Mouse (Mus musculus) hindbrain, embryonic 10.5 days (tissue): ENCODE measurements at regions not wholly inside any gene's neighbourhood (a gene's known extent, or its start where the extent isn't known, plus 50 kb on each side); places are given as distances from the start of the nearest gene placed in this dataset.
A peak's percentile ranks its signal among the peaks of the same experiment; 100 is the strongest.

Experiments used
- DNase-seq: peaks from one replicate; pipeline ENCODE4 v3.0.0-alpha.2; 2017; ENCODE audit warnings: low spot score
- H3K27ac ChIP-seq: fragments of 300-500 bp; sonication (generic); 2 replicates; pipeline ENCODE4 v1.5.1; 2016; ENCODE audit warnings: mild to moderate bottlenecking, moderate library complexity
- H3K27me3 ChIP-seq: fragments of 300-500 bp; sonication (generic); 2 replicates; pipeline ENCODE4 v1.6.1; 2016; ENCODE audit warnings: mild to moderate bottlenecking; ENCODE audit not compliant: poor library complexity, insufficient read depth, severe bottlenecking
- H3K36me3 ChIP-seq: fragments of 300-500 bp; sonication (generic); 2 replicates; pipeline ENCODE4 v1.6.1; 2016; ENCODE audit warnings: mild to moderate bottlenecking, moderate library complexity
- H3K4me1 ChIP-seq: fragments of 300-500 bp; sonication (generic); replicated peaks from 2 replicates; pipeline ENCODE4 v1.6.1; 2016; ENCODE audit warnings: mild to moderate bottlenecking
- H3K4me3 ChIP-seq: fragments of 300-500 bp; sonication (generic); 2 replicates; pipeline ENCODE4 v1.5.1; 2016; ENCODE audit warnings: mild to moderate bottlenecking, moderate library complexity
- H3K9me3 ChIP-seq: fragments of 300-500 bp; sonication (generic); 2 replicates; pipeline ENCODE4 v1.6.1; 2016; ENCODE audit warnings: mild to moderate bottlenecking, moderate library complexity
- WGBS: fragments of 180-500 bp; shearing (Covaris S2); methylation state at CpG from one replicate; pipeline ENCODE4 v1.1.7; 2016; 5-methylcytosine and 5-hydroxymethylcytosine counted together

DNA sequence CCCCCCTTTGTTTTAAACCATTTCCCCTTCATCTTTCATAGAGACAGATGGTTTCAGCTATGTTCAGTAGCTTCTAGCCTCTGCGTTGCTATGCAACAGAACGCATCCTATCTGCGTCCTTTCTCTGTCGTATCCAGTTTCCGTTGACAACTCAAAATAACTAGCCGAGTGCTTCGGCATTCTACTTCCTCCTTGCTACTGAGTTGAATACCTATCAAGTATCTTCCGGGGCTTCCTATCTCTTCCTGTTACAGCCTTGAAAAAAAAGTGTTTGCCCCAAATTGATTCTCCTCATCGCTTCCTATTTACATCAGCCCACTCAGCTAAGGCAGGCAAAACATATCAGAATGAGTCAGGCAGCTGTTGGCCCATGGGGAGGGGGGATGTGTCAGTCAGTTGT is 114.5 kb upstream of the Nr5a2 start:
- no peaks in the 10 kb centered on the region for H3K9me3 ChIP-seq
- DNase-seq = peak; percentile 21
- no peak overlapping the region for H3K4me3 ChIP-seq
- H3K4me1 ChIP-seq = peaks cover 9% of the 10 kb centered on the region
- no peaks in the 10 kb centered on the region for H3K36me3 ChIP-seq
- 58% methylated on average over 9 of the region's 9 CpGs for WGBS
- no peak overlapping the region for H3K27ac ChIP-seq
- H3K27me3 ChIP-seq = no peaks in the 10 kb centered on the region

DNA sequence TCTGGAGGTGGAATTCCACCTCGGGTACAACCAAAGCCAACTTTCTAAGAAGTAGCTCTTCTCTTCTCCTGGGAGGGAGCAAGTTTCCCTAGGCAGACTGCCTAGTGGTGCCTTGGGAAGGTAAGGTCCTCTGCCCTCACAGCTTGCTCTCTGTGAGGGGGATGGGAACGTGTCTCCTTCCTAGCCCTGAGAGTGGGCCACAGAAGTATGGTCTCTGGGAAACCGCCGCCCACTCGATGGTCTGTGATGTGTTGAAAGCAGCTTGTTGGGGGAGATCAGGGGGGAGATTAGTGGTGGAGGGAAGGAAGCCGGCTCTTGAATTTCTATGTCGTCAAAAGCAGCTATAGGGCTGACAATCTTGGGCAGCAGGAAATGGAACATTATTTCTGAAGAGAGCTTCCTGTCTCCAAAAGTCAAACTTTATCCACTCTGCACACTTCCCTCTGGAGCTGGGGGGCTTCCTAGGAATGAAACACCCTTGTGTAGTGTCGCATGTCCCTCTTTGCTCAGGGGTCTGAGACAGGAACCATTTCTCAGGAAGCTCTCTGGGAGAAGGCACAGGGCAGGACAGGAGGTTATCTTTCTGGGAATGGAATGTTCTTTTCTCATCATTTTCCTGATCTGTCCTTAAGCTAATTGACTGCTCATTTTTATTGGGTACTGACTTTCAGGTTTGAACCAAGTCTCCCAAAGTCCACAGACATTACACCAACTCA is 113.8 kb upstream of the Nr5a2 start:
- WGBS = 67% methylated on average over 8 of the region's 8 CpGs
- Histone ChIP-seq H3K27ac (peak overlapping the region; percentile 4), H3K4me1 (peaks cover 9% of the 10 kb centered on the region), H3K9me3 (no peaks in the 10 kb centered on the region), H3K27me3 (no peaks in the 10 kb centered on the region), H3K4me3 (no peak overlapping the region), H3K36me3 (no peaks in the 10 kb centered on the region)
- no peak for DNase-seq

DNA sequence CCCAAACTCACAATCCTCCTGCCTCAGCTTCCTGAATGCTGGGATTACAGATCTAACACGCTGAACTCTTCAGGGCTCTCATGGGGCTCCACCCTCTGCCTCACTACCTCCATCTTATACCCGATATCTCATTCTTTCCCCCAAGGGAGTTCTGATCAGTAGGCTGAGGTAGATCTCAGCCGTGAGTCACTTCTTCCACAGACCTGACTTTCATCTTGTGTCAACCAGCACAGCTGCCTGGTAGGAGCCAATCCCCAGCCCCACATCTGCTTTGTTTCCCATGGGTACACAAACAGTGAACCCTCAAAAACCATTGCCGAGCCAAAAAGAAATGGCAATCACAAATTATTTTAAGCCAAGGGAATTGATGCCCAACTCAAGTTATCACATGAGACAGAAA is 100.7 kb upstream of the Nr5a2 start:
- no peaks in the 10 kb centered on the region for H3K36me3 ChIP-seq
- DNase-seq = no peak
- no peak overlapping the region for H3K4me3 ChIP-seq
- no peak overlapping the region for H3K27ac ChIP-seq
- 84% methylated on average over 4 of the region's 4 CpGs for WGBS
- H3K9me3 ChIP-seq = no peaks in the 10 kb centered on the region
- H3K27me3 ChIP-seq = no peaks in the 10 kb centered on the region
- no peaks in the 10 kb centered on the region for H3K4me1 ChIP-seq

DNA sequence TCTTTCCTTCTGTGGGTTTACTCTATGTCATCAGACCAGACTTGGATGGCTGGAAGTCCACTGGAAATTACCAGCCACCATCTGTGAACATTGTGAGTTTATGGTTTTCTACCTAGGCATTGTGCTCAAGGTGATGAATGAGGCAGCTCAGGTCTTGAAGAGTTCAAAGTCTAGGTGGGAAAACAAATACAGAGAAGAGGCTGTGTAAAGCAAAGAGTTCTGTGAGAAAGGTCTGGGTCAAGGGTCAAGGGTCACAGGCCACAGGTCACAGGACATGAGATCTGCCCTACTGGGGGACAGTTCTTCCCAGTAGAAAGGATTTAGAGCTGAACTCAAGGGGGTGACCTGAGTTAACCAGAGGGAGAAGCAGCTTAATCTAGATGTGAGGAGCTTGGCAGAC is 92.9 kb upstream of the Nr5a2 start:
- no peaks in the 10 kb centered on the region for H3K27me3 ChIP-seq
- no peaks in the 10 kb centered on the region for H3K36me3 ChIP-seq
- no peak overlapping the region for H3K4me3 ChIP-seq
- H3K9me3 ChIP-seq = 0 out of 2 replicates have a peak, but pooled peaks cover 6% of the 10 kb centered on the region
- H3K27ac ChIP-seq = no peak overlapping the region
- H3K4me1 ChIP-seq = no peaks in the 10 kb centered on the region
- DNase-seq = no peak

DNA sequence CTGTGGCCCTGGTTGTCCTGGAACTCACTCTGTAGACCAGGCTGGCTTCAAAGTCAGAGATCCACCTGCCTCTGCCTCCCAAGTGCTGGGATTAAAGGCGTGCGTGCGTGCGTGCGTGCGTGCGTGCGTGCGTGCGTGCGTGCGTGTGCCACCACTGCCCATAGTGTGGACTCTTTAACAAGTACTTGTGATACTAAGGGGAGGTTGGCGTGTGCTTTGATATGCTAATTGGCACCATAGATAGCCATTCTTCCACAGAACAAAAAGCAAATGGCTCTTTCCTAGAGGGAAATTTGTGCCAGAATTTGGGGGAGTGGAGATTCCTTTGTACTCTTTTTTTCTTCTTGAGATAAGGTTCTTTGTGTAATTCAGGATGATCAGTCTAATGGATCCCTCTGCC is 91.3 kb upstream of the Nr5a2 start:
- no peak overlapping the region for H3K27ac ChIP-seq
- no peaks in the 10 kb centered on the region for H3K27me3 ChIP-seq
- no peaks in the 10 kb centered on the region for H3K4me1 ChIP-seq
- 0 out of 2 replicates have a peak, but pooled peaks cover 6% of the 10 kb centered on the region for H3K9me3 ChIP-seq
- H3K4me3 ChIP-seq = no peak overlapping the region
- 89% methylated on average over 13 of the region's 13 CpGs for WGBS
- no peaks in the 10 kb centered on the region for H3K36me3 ChIP-seq
- no peak for DNase-seq

DNA sequence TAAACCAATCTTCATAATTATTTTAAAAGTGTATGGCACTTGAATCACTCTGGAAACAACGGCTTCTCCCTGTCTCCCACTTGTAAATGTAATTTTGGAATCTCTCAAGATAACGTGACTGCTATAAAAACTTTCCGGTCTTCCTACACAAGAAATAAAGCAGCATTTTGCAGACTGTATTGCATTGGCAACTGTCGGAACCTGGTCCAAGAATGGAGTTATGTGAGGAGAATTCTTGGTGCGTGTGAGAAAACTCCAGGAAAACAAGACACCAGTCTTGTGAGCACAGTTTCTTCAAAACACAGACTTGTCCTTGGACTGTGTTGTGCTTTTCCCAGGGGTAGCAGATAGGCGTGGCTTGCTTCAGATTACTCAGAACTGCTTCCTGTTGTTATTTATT is 83.8 kb upstream of the Nr5a2 start:
- H3K4me3 ChIP-seq = no peak overlapping the region
- H3K27me3 ChIP-seq = no peaks in the 10 kb centered on the region
- no peak for DNase-seq
- H3K9me3 ChIP-seq = no peaks in the 10 kb centered on the region
- 88% methylated on average over 6 of the region's 6 CpGs for WGBS
- no peak overlapping the region for H3K27ac ChIP-seq
- no peaks in the 10 kb centered on the region for H3K36me3 ChIP-seq
- no peaks in the 10 kb centered on the region for H3K4me1 ChIP-seq

DNA sequence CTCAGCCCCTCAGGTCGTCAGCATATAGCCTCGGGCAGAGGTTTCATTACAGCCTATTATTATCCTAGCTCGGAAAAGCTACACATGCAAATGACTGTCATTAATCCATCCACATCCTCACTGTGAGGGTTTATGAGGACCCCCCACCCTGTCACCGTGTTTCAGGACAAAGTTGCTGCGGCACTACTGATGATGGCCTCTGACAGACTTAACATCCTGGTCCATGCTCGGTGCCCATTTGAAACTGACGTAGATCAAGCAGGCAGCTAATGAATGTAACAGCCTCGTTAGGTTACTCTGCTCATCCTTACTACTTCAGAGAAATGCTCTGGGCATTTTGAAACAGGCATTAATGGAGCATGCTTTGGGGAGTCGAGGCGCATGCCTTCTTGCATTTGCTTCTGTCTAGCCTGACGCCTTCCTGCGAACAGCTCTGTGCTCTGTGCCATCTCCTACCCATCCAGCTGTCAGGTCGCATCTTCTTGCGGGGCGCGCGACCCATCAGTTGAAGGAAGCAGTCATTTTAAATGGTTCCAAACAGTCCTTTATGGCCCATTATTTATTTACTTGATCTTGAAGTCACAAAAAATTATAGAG is 82.3 kb upstream of the Nr5a2 start:
- H3K27ac ChIP-seq = no peak overlapping the region
- H3K36me3 ChIP-seq = no peaks in the 10 kb centered on the region
- H3K4me3 ChIP-seq = no peak overlapping the region
- H3K4me1 ChIP-seq = no peaks in the 10 kb centered on the region
- no peaks in the 10 kb centered on the region for H3K27me3 ChIP-seq
- no peak for DNase-seq
- H3K9me3 ChIP-seq = no peaks in the 10 kb centered on the region
- 92% methylated on average over 17 of the region's 17 CpGs for WGBS

DNA sequence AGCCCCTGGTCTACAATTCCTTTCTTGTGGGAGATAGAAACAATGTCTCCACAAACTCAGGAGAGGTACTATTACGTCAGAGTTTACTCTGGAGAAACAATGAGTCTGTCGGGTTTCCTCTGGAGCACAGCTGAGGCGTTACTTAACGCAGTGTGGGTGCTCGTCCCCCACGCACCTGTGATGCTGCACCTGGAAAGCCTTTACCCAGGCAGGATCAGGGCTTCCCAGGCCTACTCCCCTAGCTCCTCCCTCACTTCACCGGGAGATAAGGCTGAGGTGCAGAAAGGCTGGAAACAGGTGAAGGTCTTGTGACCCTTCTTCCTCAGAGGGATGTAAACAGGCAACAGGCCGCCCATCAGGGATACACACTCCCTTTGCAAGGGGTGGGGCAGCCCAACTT is 80.7 kb upstream of the Nr5a2 start:
- Histone ChIP-seq H3K4me1 (no peaks in the 10 kb centered on the region), H3K9me3 (no peaks in the 10 kb centered on the region), H3K4me3 (no peak overlapping the region), H3K27me3 (no peaks in the 10 kb centered on the region), H3K27ac (no peak overlapping the region), H3K36me3 (no peaks in the 10 kb centered on the region)
- no peak for DNase-seq
- 65% methylated on average over 8 of the region's 8 CpGs for WGBS

DNA sequence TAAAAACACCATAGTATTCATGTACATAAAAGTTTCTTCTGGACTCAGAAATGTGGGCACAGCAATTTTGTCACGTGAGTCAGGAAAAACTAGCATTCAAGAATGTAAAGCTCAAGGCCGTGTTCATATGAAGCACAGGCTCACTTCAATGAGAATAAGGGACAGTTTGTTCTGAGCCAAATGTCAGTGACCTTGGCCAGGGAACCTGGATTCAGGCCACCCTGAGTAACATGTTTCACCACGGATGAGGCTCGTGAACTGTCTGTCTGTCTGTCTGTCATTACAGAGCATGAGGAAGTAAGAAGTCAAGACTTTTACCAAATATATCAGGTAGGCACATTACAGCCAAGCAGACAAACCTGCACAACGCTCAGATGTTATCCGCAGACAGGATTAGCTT is 74.3 kb upstream of the Nr5a2 start:
- H3K36me3 ChIP-seq = no peaks in the 10 kb centered on the region
- WGBS = 95% methylated on average over 6 of the region's 6 CpGs
- no peak for DNase-seq
- H3K27ac ChIP-seq = no peak overlapping the region
- no peaks in the 10 kb centered on the region for H3K9me3 ChIP-seq
- H3K4me1 ChIP-seq = no peaks in the 10 kb centered on the region
- no peaks in the 10 kb centered on the region for H3K27me3 ChIP-seq
- no peak overlapping the region for H3K4me3 ChIP-seq

DNA sequence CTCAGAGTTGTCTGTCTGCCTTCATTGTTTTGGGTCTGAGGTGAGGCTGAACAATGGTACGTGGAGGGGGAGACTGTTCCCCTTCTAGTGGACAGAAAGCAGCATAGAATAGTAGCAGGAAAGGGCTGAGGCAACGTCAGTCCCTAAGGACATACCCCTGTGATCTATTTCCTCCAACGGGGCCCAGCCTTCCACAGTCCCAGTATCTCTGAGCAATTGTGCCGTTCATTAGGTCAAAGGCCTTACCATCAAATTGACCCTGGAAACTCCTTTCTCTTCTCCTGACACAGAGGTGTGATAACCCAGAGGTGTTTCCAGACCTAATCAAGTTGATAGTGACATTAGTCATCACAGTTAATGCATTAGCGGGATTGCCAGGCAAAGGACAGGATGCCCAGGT is 73.4 kb upstream of the Nr5a2 start:
- H3K27me3 ChIP-seq = no peaks in the 10 kb centered on the region
- H3K27ac ChIP-seq = no peak overlapping the region
- no peaks in the 10 kb centered on the region for H3K9me3 ChIP-seq
- no peaks in the 10 kb centered on the region for H3K36me3 ChIP-seq
- 76% methylated on average over 5 of the region's 5 CpGs for WGBS
- no peak for DNase-seq
- no peaks in the 10 kb centered on the region for H3K4me1 ChIP-seq
- no peak overlapping the region for H3K4me3 ChIP-seq

DNA sequence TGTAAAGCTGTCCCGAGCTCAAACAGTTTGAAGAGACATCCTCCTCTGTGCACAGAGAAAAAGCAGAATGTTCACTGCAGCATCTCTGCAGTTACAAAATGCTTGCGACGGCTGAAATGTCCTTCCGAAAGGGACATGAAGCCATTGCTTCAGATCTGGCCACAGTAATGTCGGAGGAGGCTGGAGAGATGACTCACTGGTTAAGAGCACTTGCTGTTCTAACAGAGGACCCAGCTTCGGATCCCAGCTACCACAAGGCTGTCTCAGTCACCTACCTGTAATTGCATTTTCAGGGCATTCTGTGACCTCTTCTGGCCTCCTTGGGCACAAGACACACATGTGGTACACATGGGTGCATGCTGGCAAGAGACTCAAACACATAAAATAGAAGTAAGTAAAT is 63.5 kb upstream of the Nr5a2 start:
- Histone ChIP-seq H3K27me3 (no peaks in the 10 kb centered on the region), H3K4me3 (no peak overlapping the region), H3K4me1 (no peaks in the 10 kb centered on the region), H3K36me3 (no peaks in the 10 kb centered on the region), H3K9me3 (no peaks in the 10 kb centered on the region), H3K27ac (no peak overlapping the region)
- DNase-seq = no peak
- WGBS = 88% methylated on average over 6 of the region's 6 CpGs

DNA sequence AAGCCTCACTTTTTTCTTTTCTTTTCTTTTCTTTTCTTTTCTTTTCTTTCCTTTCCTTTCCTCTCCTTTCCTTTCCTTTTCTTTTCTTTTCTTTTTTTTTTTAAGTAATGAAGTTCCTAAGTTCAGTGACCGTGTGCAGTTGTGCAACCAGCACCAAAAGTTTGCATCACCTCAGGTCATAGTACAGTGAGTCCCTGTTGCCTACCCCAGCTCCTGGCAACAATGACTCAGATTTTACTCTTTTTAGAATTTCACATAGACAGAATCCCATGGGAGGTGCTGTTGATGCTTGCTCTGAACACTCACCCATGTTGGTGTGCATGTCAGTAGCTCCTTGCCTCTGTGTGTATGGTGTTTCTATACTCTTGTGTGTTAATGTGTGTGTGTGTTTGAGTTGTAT is 60.3 kb upstream of the Nr5a2 start:
- 85% methylated on average over 1 of the region's 1 CpGs for WGBS
- Histone ChIP-seq H3K9me3 (no peaks in the 10 kb centered on the region), H3K27ac (no peak overlapping the region), H3K36me3 (no peaks in the 10 kb centered on the region), H3K4me1 (no peaks in the 10 kb centered on the region), H3K27me3 (no peaks in the 10 kb centered on the region), H3K4me3 (no peak overlapping the region)
- no peak for DNase-seq

DNA sequence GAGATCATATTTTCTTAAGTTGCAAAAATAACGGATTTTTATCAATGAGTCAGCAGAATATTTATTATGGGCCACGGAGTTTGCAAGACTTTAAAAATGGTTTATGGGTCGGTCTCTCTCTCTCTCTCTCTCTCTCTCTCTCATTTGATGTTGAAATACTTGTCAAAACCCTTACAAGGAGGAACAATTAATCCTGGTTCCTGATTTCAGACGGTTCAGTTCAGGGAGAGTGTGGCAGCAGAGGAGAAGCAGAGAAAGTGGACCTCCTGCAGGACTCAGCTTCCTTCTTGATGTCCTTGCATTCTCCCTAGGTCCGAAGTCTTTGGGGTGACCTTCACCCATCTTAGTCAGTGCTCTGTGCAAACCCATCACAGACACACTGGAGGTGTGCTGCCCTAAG is 57.4 kb upstream of the Nr5a2 start:
- WGBS = 89% methylated on average over 5 of the region's 5 CpGs
- no peak for DNase-seq
- no peaks in the 10 kb centered on the region for H3K9me3 ChIP-seq
- H3K27ac ChIP-seq = no peak overlapping the region
- H3K36me3 ChIP-seq = no peaks in the 10 kb centered on the region
- H3K4me1 ChIP-seq = no peaks in the 10 kb centered on the region
- H3K27me3 ChIP-seq = no peaks in the 10 kb centered on the region
- H3K4me3 ChIP-seq = no peak overlapping the region
